Mouse (Mus musculus) MEL-GATA-1-ER (cell line): ENCODE data around the gene Aar2.

ENCODE experiments used
- DNase-seq: peaks from one replicate; pipeline ENCODE4 v3.0.0-alpha.2; 2012; ENCODE audit warnings: low read depth; ENCODE audit errors: extremely low read depth

Aar2 gene

GRCm38 (mm10) chr2:156617536-156617935 is 70.2 kb downstream of the Aar2 start:
- no peak for DNase-seq
